Mouse (Mus musculus): ENCODE results near the gene Olfr613. TPM values are rescaled to one million over a fixed set of nuclear protein-coding genes. Genes with fewer than 3 reads are reported as not detected.

Gene Olfr613
- polyA plus RNA-seq, 1 experiment from 2014 or later: not detected

Small RNAs within 50 kb of the gene (microRNA-seq; reads per million reads assigned to microRNA genes)
- gene Gm26506: not detected

Other genes starting within 250 kb of the Olfr613 start
- 0.06 TPM in 1 of 2 replicates, not detected in the other for gene Olfr596, start 242.4 kb upstream of the Olfr613 start, polyA plus RNA-seq (2015; fragmentation: Nextera tagmentation; extraction: Ambion mirVana)
- not detected in 2 replicates for gene Olfr597, start 231.8 kb upstream of the Olfr613 start, polyA plus RNA-seq (2015; fragmentation: Nextera tagmentation; extraction: Ambion mirVana)
- not detected in 2 replicates for gene Olfr598, start 224.5 kb upstream of the Olfr613 start, polyA plus RNA-seq (2015; fragmentation: Nextera tagmentation; extraction: Ambion mirVana)
- not detected in 2 replicates for gene Olfr599, start 212.2 kb upstream of the Olfr613 start, polyA plus RNA-seq (2015; fragmentation: Nextera tagmentation; extraction: Ambion mirVana)
- not detected in 2 replicates for gene Olfr600, start 198.4 kb upstream of the Olfr613 start, polyA plus RNA-seq (2015; fragmentation: Nextera tagmentation; extraction: Ambion mirVana)
- not detected in 2 replicates for gene Olfr601, start 185.4 kb upstream of the Olfr613 start, polyA plus RNA-seq (2015; fragmentation: Nextera tagmentation; extraction: Ambion mirVana)
- gene Olfr603, start 161.9 kb upstream of the Olfr613 start, polyA plus RNA-seq (2015; fragmentation: Nextera tagmentation; extraction: Ambion mirVana): not detected in 2 replicates
- gene Usp17lc, start 133.0 kb upstream of the Olfr613 start, polyA plus RNA-seq (2015; fragmentation: Nextera tagmentation; extraction: Ambion mirVana): not detected in 2 replicates
- gene Olfr605, start 102.6 kb upstream of the Olfr613 start, polyA plus RNA-seq (2015; fragmentation: Nextera tagmentation; extraction: Ambion mirVana): not detected in 2 replicates
- gene Olfr606, start 99.0 kb upstream of the Olfr613 start, polyA plus RNA-seq (2015; fragmentation: Nextera tagmentation; extraction: Ambion mirVana): not detected in 2 replicates
- gene Olfr607, start 83.9 kb upstream of the Olfr613 start, polyA plus RNA-seq (2015; fragmentation: Nextera tagmentation; extraction: Ambion mirVana): not detected in 2 replicates
- gene Olfr608, start 78.2 kb upstream of the Olfr613 start, polyA plus RNA-seq (2015; fragmentation: Nextera tagmentation; extraction: Ambion mirVana): not detected in 2 replicates
- gene Olfr609, start 50.0 kb upstream of the Olfr613 start, polyA plus RNA-seq (2015; fragmentation: Nextera tagmentation; extraction: Ambion mirVana): not detected in 2 replicates
- gene Olfr610, start 36.0 kb upstream of the Olfr613 start, polyA plus RNA-seq (2015; fragmentation: Nextera tagmentation; extraction: Ambion mirVana): not detected in 2 replicates
- gene Olfr611, start 27.2 kb upstream of the Olfr613 start, polyA plus RNA-seq (2015; fragmentation: Nextera tagmentation; extraction: Ambion mirVana): not detected in 2 replicates
- gene Olfr612, start 5.4 kb upstream of the Olfr613 start, polyA plus RNA-seq (2015; fragmentation: Nextera tagmentation; extraction: Ambion mirVana): not detected in 2 replicates
- gene Olfr615, start 8.0 kb downstream of the Olfr613 start, polyA plus RNA-seq (2015; fragmentation: Nextera tagmentation; extraction: Ambion mirVana): not detected in 2 replicates
- not detected in 2 replicates for gene Olfr616, start 21.1 kb downstream of the Olfr613 start, polyA plus RNA-seq (2015; fragmentation: Nextera tagmentation; extraction: Ambion mirVana)
- not detected in 2 replicates for gene Olfr617, start 25.0 kb downstream of the Olfr613 start, polyA plus RNA-seq (2015; fragmentation: Nextera tagmentation; extraction: Ambion mirVana)
- gene Olfr618, start 42.0 kb downstream of the Olfr613 start, polyA plus RNA-seq (2015; fragmentation: Nextera tagmentation; extraction: Ambion mirVana): 0.15 TPM in 1 of 2 replicates, not detected in the other
- gene Olfr619, start 52.5 kb downstream of the Olfr613 start, polyA plus RNA-seq (2015; fragmentation: Nextera tagmentation; extraction: Ambion mirVana): not detected in 2 replicates
- not detected in 2 replicates for gene Olfr620, start 64.5 kb downstream of the Olfr613 start, polyA plus RNA-seq (2015; fragmentation: Nextera tagmentation; extraction: Ambion mirVana)
- gene Olfr622, start 94.6 kb downstream of the Olfr613 start, polyA plus RNA-seq (2015; fragmentation: Nextera tagmentation; extraction: Ambion mirVana): not detected in 2 replicates
- not detected in 2 replicates for gene Olfr623, start 115.6 kb downstream of the Olfr613 start, polyA plus RNA-seq (2015; fragmentation: Nextera tagmentation; extraction: Ambion mirVana)
- not detected in 2 replicates for gene Olfr624, start 123.1 kb downstream of the Olfr613 start, polyA plus RNA-seq (2015; fragmentation: Nextera tagmentation; extraction: Ambion mirVana)
- not detected in 2 replicates for gene Olfr625-ps1, start 134.6 kb downstream of the Olfr613 start, polyA plus RNA-seq (2015; fragmentation: Nextera tagmentation; extraction: Ambion mirVana)
- gene Olfr243, start 166.6 kb downstream of the Olfr613 start, polyA plus RNA-seq (2015; fragmentation: Nextera tagmentation; extraction: Ambion mirVana): not detected in 2 replicates
- gene Olfr628, start 182.3 kb downstream of the Olfr613 start, polyA plus RNA-seq (2015; fragmentation: Nextera tagmentation; extraction: Ambion mirVana): not detected in 2 replicates
- gene Olfr629, start 196.9 kb downstream of the Olfr613 start, polyA plus RNA-seq (2015; fragmentation: Nextera tagmentation; extraction: Ambion mirVana): not detected in 2 replicates
- gene Olfr630, start 209.3 kb downstream of the Olfr613 start, polyA plus RNA-seq (2015; fragmentation: Nextera tagmentation; extraction: Ambion mirVana): not detected in 2 replicates
- gene Olfr69, start 223.5 kb downstream of the Olfr613 start, polyA plus RNA-seq (2015; fragmentation: Nextera tagmentation; extraction: Ambion mirVana): not detected in 2 replicates
- gene Olfr68, start 231.6 kb downstream of the Olfr613 start, polyA plus RNA-seq (2015; fragmentation: Nextera tagmentation; extraction: Ambion mirVana): not detected in 2 replicates
- not detected in 2 replicates for gene Olfr67, start 243.7 kb downstream of the Olfr613 start, polyA plus RNA-seq (2015; fragmentation: Nextera tagmentation; extraction: Ambion mirVana)

Measured in midbrain, embryonic 16.5 days (tissue).